Mouse (Mus musculus) heart, embryonic 12.5 days (tissue): ENCODE data around the gene Stam. TPM values are rescaled to one million over a fixed set of nuclear protein-coding genes. Genes with fewer than 3 reads are reported as not detected.
"Not testable (repeated sequence)": the region's sequence is repeated elsewhere in the genome, so short reads cannot be mapped to it uniquely, and the experiment has no call there.

Experiments
- ATAC-seq: fragments of 200-750 bp; cut with Nextera tagmentation; 2 replicates; pipeline ENCODE4 v1.8.0; 2017; ENCODE audit warnings: moderate TSS enrichment, moderate library complexity; ENCODE audit not compliant: insufficient number of reproducible peaks, low FRiP score
- H3K27ac ChIP-seq: fragments of 300-500 bp; sonication (generic); 2 replicates; pipeline ENCODE4 v1.5.1; 2016; ENCODE audit warnings: mild to moderate bottlenecking, moderate library complexity; ENCODE audit not compliant: poor library complexity, severe bottlenecking
- H3K27me3 ChIP-seq: fragments of 300-500 bp; sonication (generic); replicated peaks from 2 replicates; pipeline ENCODE4 v1.6.1; 2016; ENCODE audit warnings: mild to moderate bottlenecking, moderate library complexity
- H3K36me3 ChIP-seq: fragments of 300-500 bp; sonication (generic); 2 replicates; pipeline ENCODE4 v1.6.1; 2016; ENCODE audit warnings: mild to moderate bottlenecking, moderate library complexity
- H3K4me1 ChIP-seq: fragments of 300-500 bp; sonication (generic); replicated peaks from 2 replicates; pipeline ENCODE4 v1.6.1; 2016; ENCODE audit warnings: mild to moderate bottlenecking
- H3K4me2 ChIP-seq: fragments of 300-500 bp; sonication (generic); 2 replicates; pipeline ENCODE4 v1.6.1; 2016; ENCODE audit warnings: mild to moderate bottlenecking, moderate library complexity
- H3K4me3 ChIP-seq: fragments of 300-500 bp; sonication (generic); 2 replicates; pipeline ENCODE4 v1.5.1; 2016; ENCODE audit warnings: mild to moderate bottlenecking
- H3K9ac ChIP-seq: fragments of 300-500 bp; sonication (generic); 2 replicates; pipeline ENCODE4 v1.6.1; 2016; ENCODE audit warnings: mild to moderate bottlenecking, moderate library complexity
- H3K9me3 ChIP-seq: fragments of 300-500 bp; sonication (generic); replicated peaks from 2 replicates; pipeline ENCODE4 v1.6.1; 2016; ENCODE audit warnings: mild to moderate bottlenecking, moderate library complexity
- WGBS: fragments of 180-500 bp; shearing (Covaris S2); methylation state at CpG from one replicate; pipeline ENCODE4 v1.1.7; 2016; 5-methylcytosine and 5-hydroxymethylcytosine counted together
- polyA plus RNA-seq: library from polyadenylated mRNA; unstranded; fragments of >200 nt; fragmentation: Nextera tagmentation; extraction: Ambion mirVana; gene quantifications from 2 replicates; pipeline ENCODE4 v1.2.1, GENCODE M21; 2016

Stam gene
- polyA plus RNA-seq, 1 experiment from 2014 or later: 63.1 TPM

DNA sequence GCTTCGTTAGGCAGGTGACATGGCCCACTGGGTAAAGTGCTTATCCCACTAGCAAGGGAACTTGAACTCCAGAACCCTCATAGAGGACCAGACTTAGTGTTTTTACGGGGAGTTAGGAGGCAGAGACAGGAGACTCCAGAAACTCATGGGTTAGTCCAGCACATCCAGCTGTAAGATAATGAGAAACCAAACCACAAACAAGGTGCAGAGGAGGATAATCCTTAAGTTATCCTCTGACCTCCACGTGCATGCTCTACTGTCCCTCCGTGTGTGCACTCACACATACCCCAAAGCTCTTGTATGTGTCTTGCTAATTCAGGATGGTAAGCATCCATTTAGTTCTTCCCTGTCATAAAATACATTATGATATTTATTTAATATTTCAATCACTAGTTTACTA is 117.7 kb downstream of the Stam start:
- Histone ChIP-seq H3K9me3 (no peaks in the 10 kb centered on the region), H3K4me3 (no peak overlapping the region), H3K4me2 (no peak overlapping the region), H3K27ac (no peak overlapping the region), H3K36me3 (no peaks in the 10 kb centered on the region), H3K27me3 (no peaks in the 10 kb centered on the region), H3K9ac (no peak overlapping the region), H3K4me1 (peaks cover 9% of the 10 kb centered on the region; the same call in 1 of the 2 replicates)
- 76% methylated on average over 4 of the region's 4 CpGs for WGBS
- ATAC-seq: no peak

- Histone ChIP-seq H3K27ac (no peak overlapping the region), H3K4me1 (peaks cover 9% of the 10 kb centered on the region; the same call in 1 of the 2 replicates), H3K36me3 (no peaks in the 10 kb centered on the region), H3K9ac (no peak overlapping the region), H3K9me3 (no peaks in the 10 kb centered on the region), H3K4me3 (no peak overlapping the region), H3K4me2 (no peak overlapping the region), H3K27me3 (no peaks in the 10 kb centered on the region)
- 80% methylated on average over 6 of the region's 6 CpGs for WGBS
- no peak for ATAC-seq
These were observed 118.1 kb downstream of the Stam start for GRCm38 (mm10) chr2:14192046-14192445.

GRCm38 (mm10) chr2:14198325-14198903 is 124.5 kb downstream of the Stam start:
- H3K4me3 ChIP-seq, H3K9ac ChIP-seq, H3K27me3 ChIP-seq, H3K27ac ChIP-seq, H3K9me3 ChIP-seq, H3K4me2 ChIP-seq, H3K4me1 ChIP-seq, H3K36me3 ChIP-seq, ATAC-seq: not testable (repeated sequence)
- 67% methylated on average over 1 of the region's 2 CpGs for WGBS

Other genes with a start within 250 kb of the Stam start
- gene Hacd1, start 18.0 kb upstream of the Stam start, polyA plus RNA-seq: 236 and 238 TPM in 2 replicates
- 0.05 and 0.09 TPM in 2 replicates for gene Tmem236, start 100.4 kb downstream of the Stam start, polyA plus RNA-seq
- gene Mrc1, start 155.3 kb downstream of the Stam start, polyA plus RNA-seq: 3.0 and 3.3 TPM in 2 replicates